Mouse (Mus musculus) kidney, adult 18-20 months (tissue): ENCODE measurements around the gene Oat.

ENCODE experiments used
- DNase-seq: peaks from one replicate; pipeline ENCODE4 v3.0.0; 2021

Gene Oat

GRCm38 (mm10) chr7:132589610-132590009 is 13.4 kb upstream of the Oat start:
- DNase-seq = peak; percentile 30

GRCm38 (mm10) chr7:132587167-132587566 is 11.0 kb upstream of the Oat start:
- no peak for DNase-seq

GRCm38 (mm10) chr7:132585695-132586491 is 9.7 kb upstream of the Oat start:
- no peak for DNase-seq

GRCm38 (mm10) chr7:132581441-132581840 is 5.2 kb upstream of the Oat start:
- no peak for DNase-seq

GRCm38 (mm10) chr7:132580511-132580910 is 4.3 kb upstream of the Oat start:
- no peak for DNase-seq

- DNase-seq = no peak
These were observed 693 bp upstream of the Oat start for GRCm38 (mm10) chr7:132576891-132577290.

- peak; percentile 83 for DNase-seq
These were observed 575 bp downstream of the Oat start for GRCm38 (mm10) chr7:132575623-132576022.

GRCm38 (mm10) chr7:132574646-132575045 is 1.6 kb downstream of the Oat start:
- no peak for DNase-seq

- no peak for DNase-seq
These were observed 3.0 kb downstream of the Oat start for GRCm38 (mm10) chr7:132573205-132573604.

- DNase-seq = no peak
These were observed 3.5 kb downstream of the Oat start for GRCm38 (mm10) chr7:132572738-132573137.

GRCm38 (mm10) chr7:132571481-132571880 is 4.7 kb downstream of the Oat start:
- peak; percentile 80 for DNase-seq

GRCm38 (mm10) chr7:132570071-132570470 is 6.1 kb downstream of the Oat start:
- peak; percentile 85 for DNase-seq

GRCm38 (mm10) chr7:132568817-132569216 is 7.4 kb downstream of the Oat start:
- no peak for DNase-seq

GRCm38 (mm10) chr7:132565831-132566230 is 10.4 kb downstream of the Oat start:
- peak; percentile 59 for DNase-seq

GRCm38 (mm10) chr7:132559138-132559766 is 16.9 kb downstream of the Oat start:
- no peak for DNase-seq

GRCm38 (mm10) chr7:132558141-132558736 is 18.0 kb downstream of the Oat start:
- DNase-seq = no peak

- no peak for DNase-seq
These were observed 19.6 kb downstream of the Oat start for GRCm38 (mm10) chr7:132556575-132556974.

GRCm38 (mm10) chr7:132555911-132556310 is 20.3 kb downstream of the Oat start:
- no peak for DNase-seq

- peak; percentile 52 for DNase-seq
These were observed 22.1 kb downstream of the Oat start for GRCm38 (mm10) chr7:132554091-132554490.

- DNase-seq = peak; percentile 96
These were observed 24.7 kb downstream of the Oat start for GRCm38 (mm10) chr7:132551351-132552126.

- no peak for DNase-seq
These were observed 29.1 kb downstream of the Oat start for GRCm38 (mm10) chr7:132547126-132547525.

- DNase-seq = no peak
These were observed 33.8 kb downstream of the Oat start for GRCm38 (mm10) chr7:132542427-132542826.

- DNase-seq = no peak
These were observed 34.6 kb downstream of the Oat start for GRCm38 (mm10) chr7:132541566-132541965.
